Mouse (Mus musculus) ES-E14 (cell line): ENCODE results near the gene Schip1.

Source experiments
- CHD2 ChIP-seq: IDR thresholded peaks from 2 replicates; pipeline ENCODE4 v1.6.1; 2014; ENCODE audit warnings: mild to moderate bottlenecking, low read depth, low read length, inconsistent platforms
- MAFK ChIP-seq: IDR thresholded peaks from 2 replicates; pipeline ENCODE4 v1.6.1; 2014; ENCODE audit warnings: mild to moderate bottlenecking, low read depth, low read length, inconsistent platforms; ENCODE audit not compliant: insufficient read depth
- ZC3H11A ChIP-seq: IDR thresholded peaks from 2 replicates; pipeline ENCODE4 v1.6.1; 2012; ENCODE audit warnings: low read depth, mild to moderate bottlenecking, inconsistent platforms, low read length, borderline replicate concordance
- ZNF384 ChIP-seq: IDR thresholded peaks from 2 replicates; pipeline ENCODE4 v1.6.1; 2012; ENCODE audit warnings: low read depth, low read length, inconsistent platforms

DNA sequence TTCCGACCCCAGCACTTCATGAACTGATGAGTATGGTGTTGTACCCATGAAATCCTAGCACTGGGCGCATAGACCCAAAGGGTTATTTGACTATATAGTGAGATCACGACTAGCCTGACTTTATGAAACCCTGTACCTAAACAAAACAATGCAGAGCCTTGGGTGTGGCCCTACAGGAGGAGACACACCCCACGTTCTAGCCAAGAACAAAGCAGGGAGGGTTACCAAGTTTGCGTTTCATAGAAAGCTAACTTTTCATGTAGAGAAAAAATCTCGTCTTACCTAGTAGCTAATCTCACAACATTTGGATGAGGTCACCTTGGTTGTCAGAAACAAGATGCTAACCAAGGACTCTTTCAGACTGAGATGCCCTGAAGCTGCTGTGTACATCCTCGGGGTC is 411.7 kb downstream of the Schip1 start:
- TF ChIP-seq CHD2 = no peak
- TF ChIP-seq ZC3H11A = no peak
- no peak for TF ChIP-seq ZNF384
- no peak for TF ChIP-seq MAFK
